Mouse (Mus musculus): Measurements from ENCODE around the gene Ugt1a7c.
"Not testable (repeated sequence)": the region's sequence is repeated elsewhere in the genome, so short reads cannot be mapped to it uniquely, and the experiment has no call there.

- TF ChIP-seq CTCF (IDR thresholded peaks at IDR 0.05; ENCODE audit: low read depth); EP300 (optimal IDR thresholded peaks at IDR 0.05): not testable (repeated sequence)
Measured at GRCm38 (mm10) chr1:88112769-88113168, 17.9 kb downstream of the Ugt1a7c start.

Measured in stomach, postnatal 0 days (tissue).